In genomic region chr11:106192657-106193370, GRCm38 (mm10) we compare ENCODE assay signal across 8 mouse cellular contexts. TPM values are rescaled to one million over a fixed set of nuclear protein-coding genes. Genes with fewer than 3 reads are reported as not detected.
DNase-seq lines count a peak whose midpoint lies in the region; ATAC-seq and TF ChIP-seq lines count a peak whose summit lies in the region.

No protein-coding gene starts in this region.

- H3K36me3 ChIP-seq in liver, embryonic 14.5 days (replicated peaks; ENCODE audit: control insufficient read depth, insufficient read depth, low read depth): peaks cover 13% of the 10 kb centered on the region
- H3K36me3 ChIP-seq in stomach, embryonic 16.5 days (ENCODE audit: control insufficient read depth, insufficient read depth, low read length): peaks cover 5% of the 10 kb centered on the region; the same call in 1 of the 2 replicates

- peak overlapping the region; percentile 77 for H3K4me3 ChIP-seq in lung, adult 2 months (replicated peaks; ENCODE audit: extremely low read depth, low read depth, low read length)
- H3K4me3 ChIP-seq in liver, embryonic 14.5 days (ENCODE audit: insufficient read depth in 1 of 2, low read depth in 2 of 2, low read length in 2 of 2): peak overlapping the region; percentile 74 to 83
- H3K4me3 ChIP-seq in stomach, embryonic 16.5 days (replicated peaks; ENCODE audit: low read length): peak overlapping the region; percentile 85

- H3K27ac ChIP-seq in liver, embryonic 14.5 days: peak overlapping the region; percentile 86
- H3K27ac ChIP-seq in stomach, embryonic 16.5 days (ENCODE audit: low read length): peak overlapping the region; percentile 91

- H3K4me2 ChIP-seq in liver, embryonic 14.5 days (ENCODE audit: low read depth): peak overlapping the region; percentile 85
- H3K4me2 ChIP-seq in stomach, embryonic 16.5 days (ENCODE audit: low read depth, low read length): peak overlapping the region; percentile 72

- no peak for TF ChIP-seq CTCF in lung, adult 2 months (IDR thresholded peaks at IDR 0.05; ENCODE audit: insufficient read depth, low read length)
- TF ChIP-seq CTCF in liver, embryonic 14.5 days (IDR thresholded peaks at IDR 0.05; ENCODE audit: low read depth): peak; percentile 19; the same call in 1 of the 2 replicates

- 8% methylated on average over 19 of the region's 19 CpGs for WGBS in lung, adult 2 months
- 3% methylated on average over 19 of the region's 19 CpGs for WGBS in liver, embryonic 14.5 days (ENCODE audit: insufficient replicate concordance)
- 8% methylated on average over 19 of the region's 19 CpGs for WGBS in stomach, embryonic 16.5 days

- H3K9me3 ChIP-seq in liver, embryonic 14.5 days (ENCODE audit: control insufficient read depth, low read length): no peaks in the 10 kb centered on the region
- H3K9me3 ChIP-seq in stomach, embryonic 16.5 days (replicated peaks; ENCODE audit: control insufficient read depth, low read length): no peaks in the 10 kb centered on the region

- peak; percentile 27 for ATAC-seq in common myeloid progenitor, adult 5-6 weeks (replicated peaks; ENCODE audit: low read depth, poor library complexity, severe bottlenecking)
- peak; percentile 55 for ATAC-seq in liver, embryonic 14.5 days (ENCODE audit: insufficient read depth)
- ATAC-seq in stomach, embryonic 16.5 days (ENCODE audit: insufficient read depth, low FRiP score): no peak

- no peaks in the 10 kb centered on the region for H3K27me3 ChIP-seq in liver, embryonic 14.5 days (ENCODE audit: control insufficient read depth, insufficient read depth, low read length)
- H3K27me3 ChIP-seq in stomach, embryonic 16.5 days (ENCODE audit: control insufficient read depth, insufficient read depth, low read length): no peaks in the 10 kb centered on the region

- no peak for TF ChIP-seq EP300 in liver, embryonic 14.5 days (IDR thresholded peaks at IDR 0.05; ENCODE audit: low read depth)

- DNase-seq in lung, adult 2 months: no peak
- DNase-seq in lung, postnatal 25 days (ENCODE audit: low spot score): no peak
- peak; percentile 77 for DNase-seq in induced T-regulatory cell, adult 2 months (ENCODE audit: low read depth)
- peak in 1 of 3 experiments; percentile 48 for DNase-seq in liver, embryonic 14.5 days (ENCODE audit: low read depth in 3 of 3, low spot score in 3 of 3)
- DNase-seq in left cerebral cortex, postnatal 4 days: no peak
- DNase-seq in layer of hippocampus, postnatal 14 days (ENCODE audit: low spot score in 2 of 2): no peak

- H3K9ac ChIP-seq in liver, embryonic 14.5 days (replicated peaks): peak overlapping the region; percentile 71
- H3K9ac ChIP-seq in stomach, embryonic 16.5 days (ENCODE audit: low read length): peak overlapping the region; percentile 87

- peaks cover 2% of the 10 kb centered on the region for H3K4me1 ChIP-seq in lung, adult 2 months (ENCODE audit: control insufficient read depth, insufficient read depth, low read length)
- H3K4me1 ChIP-seq in liver, embryonic 14.5 days (replicated peaks; ENCODE audit: control insufficient read depth in 2 of 2, insufficient read depth in 2 of 2, low read length in 1 of 2): peaks cover 14% of the 10 kb centered on the region in 2 experiments
- H3K4me1 ChIP-seq in stomach, embryonic 16.5 days (ENCODE audit: control insufficient read depth, insufficient read depth, low read length): peaks cover 5% of the 10 kb centered on the region; the same call in 1 of the 2 replicates

- intact Hi-C loops in left cerebral cortex, postnatal 4 days (cut with DNase I): no loop called here

- TF ChIP-seq POLR2A in lung, adult 2 months (IDR thresholded peaks at IDR 0.05; ENCODE audit: borderline replicate concordance, extremely low read depth, low read depth, low read length): no peak

RNA-seq across cellular contexts. Expression of gene Strada, which starts 9.2 kb away (rescaled TPM):
- 24.5 and 33.3 TPM in 2 replicates for polyA plus RNA-seq in lung, adult 2 months (2012; rRNA removed)
- 22.1 and 25.4 TPM in 2 replicates for total RNA-seq in common myeloid progenitor, adult 5-6 weeks (2017)
- polyA plus RNA-seq in liver, embryonic 14.5 days (2012; rRNA removed): 9.1 and 9.4 TPM in 2 replicates
- polyA plus RNA-seq in liver, embryonic 14.5 days (2014; fragmentation: Nextera tagmentation; extraction: Ambion mirVana): 6.9 and 8.8 TPM in 2 replicates
- 18.8 and 19.6 TPM in 2 replicates for polyA plus RNA-seq in stomach, embryonic 16.5 days (2015; fragmentation: Nextera tagmentation; extraction: Ambion mirVana)
- 10 to 100 TPM; 27.3 to 28.5 TPM for total RNA-seq in left cerebral cortex, postnatal 4 days (2021)
- total RNA-seq in layer of hippocampus, postnatal 14 days (2021): 10 to 100 TPM; 28.7 to 34.2 TPM

RNA-seq across cellular contexts. Expression of gene Ccdc47, which starts 23.3 kb away (rescaled TPM):
- 12.8 and 21.5 TPM in 2 replicates for polyA plus RNA-seq in lung, adult 2 months (2012; rRNA removed)
- total RNA-seq in common myeloid progenitor, adult 5-6 weeks (2017): 170 and 212 TPM in 2 replicates
- 11.6 and 19.0 TPM in 2 replicates for polyA plus RNA-seq in liver, embryonic 14.5 days (2012; rRNA removed)
- polyA plus RNA-seq in liver, embryonic 14.5 days (2014; fragmentation: Nextera tagmentation; extraction: Ambion mirVana): 27.5 and 29.2 TPM in 2 replicates
- 100 and 112 TPM in 2 replicates for polyA plus RNA-seq in stomach, embryonic 16.5 days (2015; fragmentation: Nextera tagmentation; extraction: Ambion mirVana)
- total RNA-seq in left cerebral cortex, postnatal 4 days (2021): 10 to 100 TPM; 69.4 to 74.7 TPM
- 10 to 100 TPM; 94.8 to 96.3 TPM for total RNA-seq in layer of hippocampus, postnatal 14 days (2021)

RNA-seq across cellular contexts. Expression of gene Ddx42, which starts 23.9 kb away (rescaled TPM):
- 8.8 and 13.3 TPM in 2 replicates for polyA plus RNA-seq in lung, adult 2 months (2012; rRNA removed)
- total RNA-seq in common myeloid progenitor, adult 5-6 weeks (2017): 86.2 and 103 TPM in 2 replicates
- 7.8 and 13.5 TPM in 2 replicates for polyA plus RNA-seq in liver, embryonic 14.5 days (2012; rRNA removed)
- polyA plus RNA-seq in liver, embryonic 14.5 days (2014; fragmentation: Nextera tagmentation; extraction: Ambion mirVana): 20.7 and 22.8 TPM in 2 replicates
- polyA plus RNA-seq in stomach, embryonic 16.5 days (2015; fragmentation: Nextera tagmentation; extraction: Ambion mirVana): 69.6 and 70.0 TPM in 2 replicates
- total RNA-seq in left cerebral cortex, postnatal 4 days (2021): 10 to 100 TPM; 79.8 to 81.0 TPM
- 10 to 100 TPM; 67.4 to 67.8 TPM for total RNA-seq in layer of hippocampus, postnatal 14 days (2021)

RNA-seq across cellular contexts. Expression of gene Limd2, which starts 32.2 kb away (rescaled TPM):
- polyA plus RNA-seq in lung, adult 2 months (2012; rRNA removed): 72.7 and 114 TPM in 2 replicates
- 22.7 and 26.6 TPM in 2 replicates for total RNA-seq in common myeloid progenitor, adult 5-6 weeks (2017)
- 17.3 and 26.7 TPM in 2 replicates for polyA plus RNA-seq in liver, embryonic 14.5 days (2012; rRNA removed)
- polyA plus RNA-seq in liver, embryonic 14.5 days (2014; fragmentation: Nextera tagmentation; extraction: Ambion mirVana): 57.8 and 59.4 TPM in 2 replicates
- polyA plus RNA-seq in stomach, embryonic 16.5 days (2015; fragmentation: Nextera tagmentation; extraction: Ambion mirVana): 95.6 and 111 TPM in 2 replicates
- total RNA-seq in left cerebral cortex, postnatal 4 days (2021): 10 to 100 TPM; 81.2 to 84.6 TPM
- total RNA-seq in layer of hippocampus, postnatal 14 days (2021): 100 to 1,000 TPM; 139 to 142 TPM

RNA-seq across cellular contexts. Expression of gene Gm10840, which starts 32.2 kb away (rescaled TPM):
- not detected in 2 replicates for polyA plus RNA-seq in lung, adult 2 months (2012; rRNA removed)
- total RNA-seq in common myeloid progenitor, adult 5-6 weeks (2017): not detected in 2 replicates
- not detected in 2 replicates for polyA plus RNA-seq in liver, embryonic 14.5 days (2012; rRNA removed)
- polyA plus RNA-seq in liver, embryonic 14.5 days (2014; fragmentation: Nextera tagmentation; extraction: Ambion mirVana): not detected in 2 replicates
- polyA plus RNA-seq in stomach, embryonic 16.5 days (2015; fragmentation: Nextera tagmentation; extraction: Ambion mirVana): not detected in 2 replicates
- not detected for total RNA-seq in left cerebral cortex, postnatal 4 days (2021)
- not detected for total RNA-seq in layer of hippocampus, postnatal 14 days (2021)
